Mouse (Mus musculus) cortical plate, adult 2 months (tissue): ENCODE results near the gene Zfp423.

Source experiments
- CTCF ChIP-seq: fragments of 200-500 bp; IDR thresholded peaks from 2 replicates; pipeline ENCODE4 v1.5.1; 2011; ENCODE audit warnings: mild to moderate bottlenecking, control low read depth, low read length; ENCODE audit not compliant: insufficient read depth; ENCODE audit errors: extremely low read depth
- POLR2A ChIP-seq: fragments of 200-500 bp; IDR thresholded peaks from 2 replicates; pipeline ENCODE4 v1.6.1; 2011; ENCODE audit warnings: mild to moderate bottlenecking, low read length, control low read depth; ENCODE audit not compliant: insufficient read depth; ENCODE audit errors: extremely low read depth

DNA sequence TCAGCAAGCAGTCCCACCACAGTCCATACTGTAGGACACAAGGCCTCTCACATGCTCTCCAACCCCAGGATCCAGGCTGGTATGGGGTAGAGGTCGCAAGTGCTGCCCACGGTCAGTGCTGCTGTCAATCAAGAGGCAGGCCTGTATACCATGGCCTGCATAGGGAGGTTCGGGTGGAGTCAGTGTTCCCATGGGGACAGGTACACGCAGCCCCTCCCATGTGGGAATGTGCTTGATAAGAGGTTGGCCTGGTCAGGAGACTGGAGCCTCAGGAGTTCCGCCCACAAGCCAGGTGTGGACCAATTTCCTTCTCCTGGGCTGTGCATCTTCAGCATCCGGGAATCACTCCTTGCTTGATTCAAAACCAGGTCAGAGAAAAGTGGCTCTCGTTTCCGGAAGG lies 204.5 kb downstream of the Zfp423 start:
- no peak for TF ChIP-seq POLR2A
- no peak for TF ChIP-seq CTCF
